Mouse (Mus musculus): ENCODE results near the gene Clec12a.

- TF ChIP-seq POLR2A (IDR thresholded peaks at IDR 0.05; ENCODE audit: borderline replicate concordance, extremely low read depth, insufficient read depth, insufficient read length, poor library complexity, severe bottlenecking), result no peak
- no peak for TF ChIP-seq CTCF (IDR thresholded peaks at IDR 0.05; ENCODE audit: borderline replicate concordance, extremely low read depth, insufficient read depth, insufficient read length)
Observed at GRCm38 (mm10) chr6:129356430-129356829, 13.9 kb downstream of the Clec12a start.

Data from brain, embryonic 14.5 days (tissue).